Mouse (Mus musculus): Measurements from ENCODE around the gene Olfr131.
"Not testable (repeated sequence)": the region's sequence is repeated elsewhere in the genome, so short reads cannot be mapped to it uniquely, and the experiment has no call there.

Olfr131 gene

GRCm38 (mm10) chr17:38088593-38088992, at the start of gene Olfr131:
Gene Olfr131 (minus strand): TSS chr17:38088693.
- DNase-seq (ENCODE audit: low spot score in 2 of 2): no peak

- DNase-seq (ENCODE audit: low spot score in 2 of 2): no peak
These were observed 45.9 kb upstream of the Olfr131 start, which contains the start of gene Olfr132 for GRCm38 (mm10) chr17:38134426-38134825. Gene Olfr132 (minus strand): TSS chr17:38134526.

- not testable (repeated sequence) for DNase-seq (ENCODE audit: low spot score in 2 of 2)
These were observed 36.9 kb upstream of the Olfr131 start for GRCm38 (mm10) chr17:38125371-38125770.

- not testable (repeated sequence) for DNase-seq (ENCODE audit: low spot score in 2 of 2)
These were observed 35.7 kb upstream of the Olfr131 start for GRCm38 (mm10) chr17:38124199-38124598.

- DNase-seq (ENCODE audit: low spot score in 2 of 2): no peak
These were observed 6.1 kb downstream of the Olfr131 start for GRCm38 (mm10) chr17:38082364-38082763.

GRCm38 (mm10) chr17:38063621-38064020, 24.9 kb downstream of the Olfr131 start, which contains the start of gene Olfr130:
Gene Olfr130 (plus strand): TSS chr17:38063921.
- no peak for DNase-seq (ENCODE audit: low spot score in 2 of 2)

- no peak for DNase-seq (ENCODE audit: low spot score in 2 of 2)
These were observed 28.5 kb downstream of the Olfr131 start, which contains the start of gene Olfr129 for GRCm38 (mm10) chr17:38059979-38060378. Gene Olfr129 (minus strand): TSS chr17:38060079.
